Mouse (Mus musculus): ENCODE results near the gene Unc79.

DNA sequence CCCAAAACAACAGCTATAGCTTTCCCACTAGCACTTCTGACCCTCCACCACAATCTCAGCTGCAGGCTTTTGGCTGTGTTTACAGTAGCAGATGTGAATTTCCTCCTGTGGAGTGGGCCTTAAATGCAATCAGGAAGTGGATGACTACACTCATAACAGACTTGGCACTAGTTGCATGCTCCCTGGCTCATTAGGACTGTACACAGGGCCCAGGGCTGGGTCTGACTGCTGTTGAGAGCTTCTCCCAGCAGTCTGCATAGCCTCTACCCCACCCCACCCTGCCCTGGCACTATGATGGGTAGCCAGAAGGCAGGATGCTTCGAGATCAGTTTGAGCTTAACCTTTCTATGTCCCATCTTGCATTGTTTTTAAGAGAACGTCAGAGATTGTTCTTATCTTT is 91.5 kb downstream of the Unc79 start:
- TF ChIP-seq POLR2A (IDR thresholded peaks at IDR 0.05; ENCODE audit: insufficient read depth, low read length): no peak
- no peak for TF ChIP-seq CTCF (IDR thresholded peaks at IDR 0.05; ENCODE audit: low read depth, low read length)

All from ES-Bruce4 (cell line).